Mouse (Mus musculus): ENCODE results near the gene Rsph14.

DNA sequence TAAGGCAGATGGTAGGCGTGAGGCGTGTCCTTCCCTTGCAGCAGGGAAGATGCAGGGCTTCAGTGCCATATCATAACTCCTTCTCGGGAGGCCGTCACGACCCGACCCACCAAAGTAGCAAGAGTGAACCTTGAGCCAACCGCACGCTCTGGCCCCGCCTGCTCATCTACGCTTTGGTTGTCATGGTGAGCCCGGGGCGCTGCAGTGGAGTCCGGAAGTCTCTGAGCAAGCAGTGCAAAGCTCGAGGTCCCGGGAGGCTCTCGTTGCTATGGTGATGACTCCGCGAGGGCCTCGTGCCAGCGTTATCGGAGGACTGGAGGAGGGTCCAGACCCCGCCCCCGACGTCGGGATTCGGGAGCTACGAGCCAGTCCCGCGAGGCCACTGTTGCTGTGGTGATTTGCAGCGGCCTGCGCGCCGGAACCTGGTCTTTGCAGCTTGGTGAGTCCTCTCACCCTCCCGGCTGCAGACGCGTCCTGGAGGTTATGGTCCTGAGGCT lies 4.5 kb upstream of the Rsph14 start, which contains the start of gene Rab36:
- no peak for TF ChIP-seq TAL1 (IDR thresholded peaks at IDR 0.05; ENCODE audit: low read length)
- no peak for TF ChIP-seq GATA1 (IDR thresholded peaks at IDR 0.05; ENCODE audit: low read length)

All from erythroblast, embryonic 14.5 days (primary cell).